Mouse (Mus musculus) heart, postnatal 0 days (tissue): ENCODE data around the gene Ksr2.

Experiments
- CTCF ChIP-seq: IDR thresholded peaks from 2 replicates; pipeline ENCODE4 v1.5.1; 2016; ENCODE audit warnings: antibody characterized with exemption, control low read depth, low read depth
- EP300 ChIP-seq: IDR thresholded peaks from 2 replicates; pipeline ENCODE4 v1.6.1; 2016; ENCODE audit warnings: antibody characterized with exemption, low read depth

DNA sequence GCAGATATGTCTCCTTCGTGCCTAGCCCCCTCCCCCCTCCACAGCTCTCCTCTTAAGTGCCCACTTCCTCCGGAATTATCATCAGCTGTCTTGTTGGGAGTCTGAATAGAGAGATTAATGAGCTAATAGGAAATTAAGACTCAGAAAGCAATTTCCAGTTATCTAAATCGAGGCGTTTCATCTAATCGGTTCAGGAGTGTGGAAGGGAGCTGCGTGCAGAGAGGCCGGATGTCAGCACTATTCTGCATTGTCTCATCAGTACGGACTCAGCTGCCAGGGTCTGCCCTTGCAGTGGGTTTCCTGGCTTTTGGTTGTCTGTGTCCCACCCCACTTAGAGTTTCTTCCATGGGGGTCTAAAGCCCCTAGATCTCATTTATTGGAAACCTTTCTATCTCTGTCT lies 262.0 kb downstream of the Ksr2 start:
- no peak for TF ChIP-seq CTCF
- TF ChIP-seq EP300 = no peak
